13 mouse cellular contexts compared by ENCODE assay signal in genomic region chr13:70635591-70635990, GRCm38 (mm10). TPM values are rescaled to one million over a fixed set of nuclear protein-coding genes. Genes with fewer than 3 reads are reported as not detected.
A peak's percentile ranks its signal among the peaks of the same experiment; 100 is the strongest.
DNase-seq lines count a peak whose midpoint lies in the region; ATAC-seq lines count a peak whose summit lies in the region.
"Had no signal": no experiment of that assay in that cellular context is flagged by ENCODE, and none has a peak within 500 bp of the region (broad histone marks: within the 10 kb centered on the region; RNA-seq: fewer than 3 reads in every experiment).

No protein-coding gene starts in this region.

- H3K27me3 ChIP-seq in kidney, embryonic 14.5 days (ENCODE audit: control insufficient read depth, insufficient read depth, low read length) = no peaks in the 10 kb centered on the region
- no peaks in the 10 kb centered on the region for H3K27me3 ChIP-seq in embryonic facial prominence, embryonic 11.5 days (ENCODE audit: control insufficient read depth, insufficient read depth, low read length)
- no peaks in the 10 kb centered on the region for H3K27me3 ChIP-seq in hindbrain, embryonic 12.5 days
- H3K27me3 ChIP-seq in midbrain, embryonic 13.5 days = no peaks in the 10 kb centered on the region

- peak overlapping the region; percentile 40 for H3K9ac ChIP-seq in kidney, embryonic 14.5 days (ENCODE audit: low read depth, low read length)
- H3K9ac ChIP-seq in embryonic facial prominence, embryonic 11.5 days (replicated peaks; ENCODE audit: low read length) = no peak overlapping the region; the same call in 1 of the 2 replicates
- no peak overlapping the region for H3K9ac ChIP-seq in hindbrain, embryonic 12.5 days
- H3K9ac ChIP-seq in midbrain, embryonic 13.5 days (replicated peaks) = peak overlapping the region; percentile 37; the same call in 1 of the 2 replicates

- peaks cover 15% of the 10 kb centered on the region; the same call in 1 of the 2 replicates for H3K4me1 ChIP-seq in kidney, embryonic 14.5 days (ENCODE audit: control insufficient read depth, insufficient read depth, low read length)
- no peaks in the 10 kb centered on the region for H3K4me1 ChIP-seq in embryonic facial prominence, embryonic 11.5 days (ENCODE audit: control insufficient read depth, insufficient read depth, low read length)
- H3K4me1 ChIP-seq in hindbrain, embryonic 12.5 days = peaks cover 19% of the 10 kb centered on the region
- H3K4me1 ChIP-seq in midbrain, embryonic 13.5 days (replicated peaks) = peaks cover 37% of the 10 kb centered on the region

- no peak overlapping the region for H3K4me3 ChIP-seq in kidney, embryonic 14.5 days (ENCODE audit: low read length)
- no peak overlapping the region for H3K4me3 ChIP-seq in embryonic facial prominence, embryonic 11.5 days (ENCODE audit: low read depth, low read length)
- H3K4me3 ChIP-seq in hindbrain, embryonic 12.5 days = 0 out of 2 replicates have a peak overlapping the region, but pooled peaks have one; percentile 97
- H3K4me3 ChIP-seq in midbrain, embryonic 13.5 days (replicated peaks) = peak overlapping the region; percentile 92

- H3K36me3 ChIP-seq in kidney, embryonic 14.5 days (ENCODE audit: control insufficient read depth, insufficient read depth, low read length) = no peaks in the 10 kb centered on the region
- no peaks in the 10 kb centered on the region for H3K36me3 ChIP-seq in embryonic facial prominence, embryonic 11.5 days (replicated peaks; ENCODE audit: control insufficient read depth, insufficient read depth, low read depth, low read length)
- no peaks in the 10 kb centered on the region for H3K36me3 ChIP-seq in hindbrain, embryonic 12.5 days
- no peaks in the 10 kb centered on the region for H3K36me3 ChIP-seq in midbrain, embryonic 13.5 days

- WGBS in kidney, embryonic 14.5 days = 27% methylated on average over 2 of the region's 2 CpGs
- WGBS in embryonic facial prominence, embryonic 11.5 days = 60% methylated on average over 2 of the region's 2 CpGs
- 48% methylated on average over 2 of the region's 2 CpGs for WGBS in hindbrain, embryonic 12.5 days
- 52% methylated on average over 2 of the region's 2 CpGs for WGBS in midbrain, embryonic 13.5 days

- no peak overlapping the region for H3K4me2 ChIP-seq in kidney, embryonic 14.5 days (replicated peaks; ENCODE audit: low read depth, low read length)
- 0 out of 2 replicates have a peak overlapping the region, but pooled peaks have one; percentile 3 for H3K4me2 ChIP-seq in embryonic facial prominence, embryonic 11.5 days (ENCODE audit: low read depth, low read length)
- peak overlapping the region; percentile 78 for H3K4me2 ChIP-seq in hindbrain, embryonic 12.5 days (replicated peaks)
- H3K4me2 ChIP-seq in midbrain, embryonic 13.5 days (replicated peaks) = peak overlapping the region; percentile 90

- H3K27ac ChIP-seq in kidney, embryonic 14.5 days (ENCODE audit: low read depth, low read length) = no peak overlapping the region
- no peak overlapping the region for H3K27ac ChIP-seq in embryonic facial prominence, embryonic 11.5 days (replicated peaks; ENCODE audit: low read depth, low read length)
- H3K27ac ChIP-seq in hindbrain, embryonic 12.5 days = no peak overlapping the region
- no peak overlapping the region for H3K27ac ChIP-seq in midbrain, embryonic 13.5 days

- no peaks in the 10 kb centered on the region for H3K9me3 ChIP-seq in kidney, embryonic 14.5 days (ENCODE audit: control insufficient read depth, low read length)
- no peaks in the 10 kb centered on the region for H3K9me3 ChIP-seq in embryonic facial prominence, embryonic 11.5 days (replicated peaks; ENCODE audit: control insufficient read depth, low read length)
- no peaks in the 10 kb centered on the region for H3K9me3 ChIP-seq in hindbrain, embryonic 12.5 days (replicated peaks)
- H3K9me3 ChIP-seq in midbrain, embryonic 13.5 days = no peaks in the 10 kb centered on the region

- no peak for DNase-seq in kidney, adult 9 months
- no peak for DNase-seq in embryonic facial prominence, embryonic 11.5 days (ENCODE audit: low spot score)
- DNase-seq in left cerebral cortex, adult 9 months (ENCODE audit: low spot score in 2 of 2) = no peak
- DNase-seq in frontal cortex, postnatal 36 days (ENCODE audit: low spot score in 2 of 2) = no peak
- DNase-seq in layer of hippocampus, postnatal 36 days = no peak
- DNase-seq: cerebellum, adult 18-20 months; heart, postnatal 10 days; lung, postnatal 36 days; spleen, adult 18-20 months; thymus, postnatal 4 days had no signal

- ATAC-seq in kidney, embryonic 14.5 days (ENCODE audit: low FRiP score, low TSS enrichment) = no peak
- ATAC-seq in embryonic facial prominence, embryonic 11.5 days (replicated peaks; ENCODE audit: insufficient number of reproducible peaks, low FRiP score, low TSS enrichment, low read depth) = no peak
- ATAC-seq in hindbrain, embryonic 12.5 days (ENCODE audit: low FRiP score) = no peak
- no peak for ATAC-seq in midbrain, embryonic 13.5 days

RNA-seq across cellular contexts. Expression of gene Ice1, which starts 1.8 kb away (rescaled TPM):
- 25.9 and 36.5 TPM in 2 replicates for polyA plus RNA-seq in kidney, embryonic 14.5 days (2014; fragmentation: Nextera tagmentation; extraction: Ambion mirVana)
- 31.5 and 34.0 TPM in 2 replicates for polyA plus RNA-seq in embryonic facial prominence, embryonic 11.5 days (2014; fragmentation: Nextera tagmentation; extraction: Ambion mirVana)
- polyA plus RNA-seq in hindbrain, embryonic 12.5 days (2016; fragmentation: Nextera tagmentation; extraction: Ambion mirVana) = 34.5 and 37.2 TPM in 2 replicates
- polyA plus RNA-seq in midbrain, embryonic 13.5 days (2015; fragmentation: Nextera tagmentation; extraction: Ambion mirVana) = 30.5 and 31.2 TPM in 2 replicates
- 10 to 100 TPM; 61.1 to 65.5 TPM for total RNA-seq in layer of hippocampus, postnatal 36 days (2021)

Comparison
In these comparisons a context has a peak if more than half of its experiments do, and no peak if none do; other contexts are left out.
1. H3K4me3 ChIP-seq: peak in hindbrain, embryonic 12.5 days (single experiment) and midbrain, embryonic 13.5 days (single experiment); none in kidney, embryonic 14.5 days (single experiment) and embryonic facial prominence, embryonic 11.5 days (single experiment).
2. H3K9ac ChIP-seq: peak in kidney, embryonic 14.5 days (single experiment) and midbrain, embryonic 13.5 days (single experiment); none in embryonic facial prominence, embryonic 11.5 days (single experiment) and hindbrain, embryonic 12.5 days (single experiment).